Mouse (Mus musculus): ENCODE results near the gene Twnk. TPM values are rescaled to one million over a fixed set of nuclear protein-coding genes. Genes with fewer than 3 reads are reported as not detected.
"Not testable (repeated sequence)": the region's sequence is repeated elsewhere in the genome, so short reads cannot be mapped to it uniquely, and the experiment has no call there.

Gene Twnk
- total RNA-seq, 2 experiments from 2014 or later: 16.2 to 16.6 TPM

DNA sequence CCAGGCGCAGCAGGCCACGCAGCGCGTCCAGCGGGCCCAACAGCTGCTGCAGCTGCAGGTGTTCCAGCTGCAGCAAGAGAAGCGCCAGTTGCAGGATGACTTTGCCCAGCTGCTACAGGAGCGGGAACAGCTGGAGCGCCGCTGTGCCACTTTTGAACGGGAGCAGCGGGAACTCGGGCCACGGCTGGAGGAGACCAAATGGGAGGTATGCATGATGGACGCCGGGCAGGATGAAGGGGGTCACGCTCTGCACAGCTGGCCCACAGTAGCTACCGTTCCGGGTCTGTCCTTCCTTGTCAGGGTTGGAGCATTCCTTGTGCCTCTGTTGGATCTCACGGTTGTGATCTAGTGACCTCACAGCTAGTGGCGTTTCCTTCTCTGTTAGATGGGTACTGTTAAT is 19.3 kb downstream of the Twnk start:
- DNase-seq: no peak

DNA sequence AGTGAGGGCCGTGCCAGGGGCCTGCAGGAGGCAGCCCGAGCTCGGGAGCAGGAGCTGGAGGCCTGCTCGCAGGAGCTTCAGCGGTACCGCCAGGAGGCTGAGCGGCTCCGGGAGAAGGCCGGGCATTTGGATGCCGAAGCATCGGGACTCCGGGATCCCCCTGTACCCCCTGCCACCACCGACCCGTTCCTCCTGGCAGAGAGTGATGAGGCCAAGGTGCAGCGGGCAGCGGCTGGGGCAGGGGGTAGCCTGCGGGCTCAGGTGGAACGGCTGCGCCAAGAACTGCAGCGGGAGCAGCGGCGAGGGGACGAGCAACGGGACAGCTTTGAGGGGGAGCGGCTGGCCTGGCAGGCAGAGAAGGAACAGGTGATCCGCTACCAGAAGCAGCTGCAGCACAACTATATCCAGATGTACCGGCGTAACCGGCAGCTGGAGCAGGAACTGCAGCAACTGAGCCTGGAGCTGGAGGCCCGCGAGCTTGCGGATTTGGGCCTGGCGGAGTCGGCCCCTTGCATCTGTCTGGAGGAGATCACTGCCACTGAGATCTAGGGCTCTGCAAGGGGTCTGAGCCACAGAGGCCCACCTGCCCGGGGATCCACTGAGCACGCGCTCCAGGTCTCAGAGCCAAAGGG is 20.6 kb downstream of the Twnk start:
- DNase-seq: no peak

DNA sequence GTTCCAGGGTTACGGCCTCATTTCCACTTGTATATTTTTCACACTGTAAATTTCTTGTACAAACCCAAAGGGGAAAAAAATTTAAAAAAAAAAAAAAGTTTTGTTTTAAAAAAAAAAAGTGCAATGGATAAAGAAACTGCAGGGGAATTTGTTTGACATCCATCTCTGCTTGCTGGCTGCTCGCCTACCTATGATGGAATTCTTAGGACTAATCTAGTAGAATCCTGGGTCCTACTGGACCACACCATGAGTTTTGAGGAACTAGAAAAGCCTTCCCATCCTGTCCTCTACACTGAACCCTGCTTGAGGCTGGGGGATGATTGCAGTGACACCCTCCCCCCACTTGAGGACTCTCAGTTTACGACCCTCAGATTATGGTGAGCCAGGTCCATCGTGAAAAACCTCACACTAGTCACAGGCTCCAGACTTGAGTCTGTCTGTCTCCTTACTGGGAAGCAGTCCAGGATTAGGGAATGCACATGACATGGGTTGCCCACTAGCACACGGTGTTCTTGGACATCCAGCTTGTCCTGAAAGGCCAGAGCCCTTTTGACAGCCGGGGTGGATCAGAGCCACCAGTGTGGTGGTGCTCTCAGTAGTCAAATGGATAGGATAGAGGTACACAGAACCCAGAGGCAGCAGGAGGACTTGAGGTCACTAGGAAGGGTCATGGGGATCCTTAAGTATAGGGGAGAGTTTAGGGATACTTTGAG is 21.7 kb downstream of the Twnk start:
- DNase-seq: peak; percentile 69

DNA sequence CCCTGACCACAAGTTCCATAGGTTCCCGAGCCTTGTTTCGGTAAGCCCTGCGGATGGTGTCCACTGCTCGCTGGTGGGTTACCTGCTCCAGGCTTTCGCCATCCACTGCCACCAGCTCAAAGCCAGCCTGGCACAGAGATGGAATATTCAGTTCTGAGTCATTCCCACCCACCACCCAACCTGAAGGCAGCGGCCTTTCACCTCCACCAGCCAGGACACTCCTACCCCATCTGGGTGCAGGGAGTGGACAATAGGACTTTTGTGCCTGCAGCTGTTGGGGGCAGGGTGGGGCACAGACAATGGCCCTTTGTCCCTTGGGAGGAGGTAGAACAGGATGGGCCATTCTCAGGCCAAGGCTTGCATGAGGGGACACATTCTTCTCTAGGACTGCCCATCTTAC is 22.4 kb downstream of the Twnk start:
- DNase-seq: no peak

DNA sequence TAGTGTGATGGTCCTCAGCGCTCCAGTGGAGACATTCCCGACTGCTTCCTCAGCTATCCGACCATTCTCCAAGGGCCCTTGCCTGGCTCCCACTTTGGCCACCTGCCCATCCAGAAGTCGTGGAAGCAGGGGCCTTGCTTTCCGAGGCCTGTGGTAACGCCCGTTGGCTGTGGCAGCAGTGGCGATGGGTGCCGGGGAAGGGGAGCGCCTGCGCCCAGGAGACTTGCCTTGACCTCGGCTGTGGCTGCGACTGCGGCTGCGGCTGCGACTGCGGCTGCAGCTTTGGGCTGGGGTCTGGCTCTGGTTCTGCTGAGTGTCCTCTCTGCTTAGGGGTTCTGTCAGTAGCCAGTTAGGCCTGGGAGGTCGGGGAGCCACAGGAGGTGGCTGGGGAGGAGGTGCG is 23.3 kb downstream of the Twnk start:
- no peak for DNase-seq

DNA sequence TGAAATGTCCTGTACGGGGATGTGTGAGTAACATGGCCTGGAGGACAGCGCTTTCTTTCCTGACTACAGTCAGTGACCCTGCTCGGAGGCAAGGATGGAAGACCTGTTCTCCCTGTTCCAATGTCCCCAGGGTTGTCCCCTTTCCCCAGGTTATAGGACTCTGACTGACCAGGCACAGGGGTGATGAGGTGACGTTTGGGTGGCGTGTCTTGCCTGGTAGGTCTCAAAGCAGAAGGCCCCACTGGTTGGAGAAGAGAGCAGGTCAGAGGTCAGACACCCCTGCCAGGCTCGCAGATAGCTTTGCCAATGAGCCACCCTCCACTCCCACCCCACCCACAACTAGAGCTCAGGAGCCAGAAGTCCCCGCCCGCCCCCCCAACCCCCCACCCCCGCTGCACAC is 24.1 kb downstream of the Twnk start:
- no peak for DNase-seq

DNA sequence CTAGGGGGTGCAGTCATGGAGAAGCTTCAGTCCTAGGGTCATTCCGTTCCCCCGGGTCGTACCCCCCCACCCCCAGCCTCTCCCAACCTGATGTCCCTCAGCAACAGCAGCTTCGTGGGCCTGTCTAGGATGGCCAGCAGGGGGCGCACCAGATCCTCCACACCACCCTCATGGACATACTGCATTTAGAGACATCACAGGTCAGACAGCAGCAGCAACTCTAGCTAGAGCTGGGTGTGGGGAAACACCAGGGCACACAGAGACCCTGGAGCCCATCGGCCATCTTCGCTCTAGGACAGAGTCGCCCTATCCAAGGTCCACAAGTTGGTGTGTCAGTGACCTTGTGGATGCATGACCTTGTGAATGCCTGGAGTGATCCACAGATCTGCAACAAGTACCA is 24.6 kb downstream of the Twnk start:
- DNase-seq: peak; percentile 58

DNA sequence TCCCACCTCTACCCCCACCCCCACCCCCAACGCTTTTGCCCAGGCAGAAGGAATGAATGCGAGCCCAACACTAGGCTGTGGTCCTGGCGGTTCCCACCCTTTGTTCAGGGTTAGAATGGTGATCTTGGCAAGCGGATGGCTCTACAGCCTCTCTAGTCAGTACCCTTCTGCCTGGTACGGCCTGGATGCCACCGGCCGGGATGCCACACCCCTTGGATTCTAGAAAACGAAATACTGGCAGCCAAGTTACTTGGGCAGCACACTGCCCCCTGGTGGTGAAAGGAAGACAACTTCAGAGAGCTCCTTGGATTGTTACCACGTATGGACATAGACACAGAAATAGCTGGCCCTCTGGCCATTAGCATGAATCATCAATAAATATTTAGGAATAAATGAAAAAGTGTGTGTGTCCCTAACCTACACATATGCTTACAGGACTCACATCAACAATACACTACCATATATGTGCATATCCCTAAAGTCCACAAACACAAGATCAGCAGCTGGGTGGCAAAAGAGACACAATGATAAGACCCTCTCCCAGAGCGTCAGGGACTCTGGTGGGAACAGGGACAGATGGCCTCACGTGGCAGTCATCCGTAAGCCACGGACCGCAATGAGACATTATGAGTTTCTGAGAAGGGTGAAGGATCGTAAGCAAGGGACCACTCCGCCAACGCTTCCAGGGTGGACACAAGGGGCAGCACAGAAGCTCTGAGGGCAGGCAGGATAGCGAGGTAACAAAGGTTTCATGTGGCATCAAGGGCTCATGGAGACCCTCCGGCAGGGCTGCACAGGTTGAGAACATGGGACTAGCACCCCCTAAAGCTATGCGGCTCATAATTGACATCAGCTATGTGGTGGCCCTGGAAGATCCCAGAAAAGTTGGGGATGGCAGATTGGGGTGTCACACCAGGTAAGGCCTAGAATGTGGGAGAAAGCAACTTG is 25.6 kb downstream of the Twnk start:
- peak; percentile 69 for DNase-seq

DNA sequence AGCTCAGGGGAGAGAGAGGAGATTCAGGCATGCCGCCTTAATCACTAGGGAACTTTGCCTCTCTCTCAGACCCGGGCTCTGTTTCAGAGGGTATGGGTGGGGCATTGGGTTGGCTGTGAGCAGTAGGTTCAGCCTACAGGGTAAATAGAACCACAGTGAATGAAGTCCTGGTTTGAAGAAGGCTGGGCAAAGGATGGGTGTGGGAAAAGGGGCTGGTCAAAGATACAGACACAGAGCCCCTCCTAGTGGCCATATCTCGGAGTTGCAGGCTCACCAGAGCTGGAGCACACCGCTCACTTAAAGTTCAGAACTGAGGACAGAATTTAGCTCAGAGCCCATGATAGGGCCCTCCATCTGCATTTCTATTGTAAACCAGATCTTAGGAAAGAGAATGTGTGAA is 26.3 kb downstream of the Twnk start:
- DNase-seq: peak; percentile 70

DNA sequence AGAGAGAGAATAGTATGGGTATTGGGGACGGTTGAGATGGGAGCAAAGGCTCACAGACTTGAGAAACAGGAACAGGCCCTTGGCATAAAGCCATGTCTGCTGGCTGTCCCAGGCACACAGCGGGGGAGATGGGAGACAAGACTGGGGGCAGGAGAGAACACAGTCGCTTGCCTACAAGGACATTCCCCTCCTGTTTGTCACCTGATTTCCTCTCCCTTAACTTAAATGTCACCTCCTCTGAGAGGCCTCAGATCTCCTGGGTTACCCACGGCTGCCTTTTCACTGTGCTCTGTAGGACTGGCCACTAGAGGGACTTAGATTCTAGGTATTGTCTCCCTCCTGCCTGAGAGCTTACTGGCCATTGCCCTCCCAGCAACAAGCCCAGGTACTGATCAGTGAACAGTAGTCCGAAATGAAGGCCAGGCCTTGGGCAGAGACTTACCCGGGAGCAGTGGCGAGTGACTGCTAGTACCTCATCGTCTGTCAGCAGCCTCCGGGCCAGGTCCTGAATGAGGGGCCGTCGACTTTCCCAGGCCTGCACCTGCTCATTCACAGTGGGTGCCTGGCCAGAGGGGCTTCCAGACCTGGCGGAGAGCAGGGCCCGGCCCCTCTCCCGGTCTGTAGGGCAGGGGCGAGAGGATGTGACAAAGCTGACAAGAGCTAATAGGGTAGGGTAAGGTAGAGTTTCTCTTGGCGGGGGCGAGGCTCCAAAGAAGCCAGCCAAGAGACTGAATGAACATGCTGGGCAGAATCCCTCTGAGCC is 27.3 kb downstream of the Twnk start:
- DNase-seq: no peak

DNA sequence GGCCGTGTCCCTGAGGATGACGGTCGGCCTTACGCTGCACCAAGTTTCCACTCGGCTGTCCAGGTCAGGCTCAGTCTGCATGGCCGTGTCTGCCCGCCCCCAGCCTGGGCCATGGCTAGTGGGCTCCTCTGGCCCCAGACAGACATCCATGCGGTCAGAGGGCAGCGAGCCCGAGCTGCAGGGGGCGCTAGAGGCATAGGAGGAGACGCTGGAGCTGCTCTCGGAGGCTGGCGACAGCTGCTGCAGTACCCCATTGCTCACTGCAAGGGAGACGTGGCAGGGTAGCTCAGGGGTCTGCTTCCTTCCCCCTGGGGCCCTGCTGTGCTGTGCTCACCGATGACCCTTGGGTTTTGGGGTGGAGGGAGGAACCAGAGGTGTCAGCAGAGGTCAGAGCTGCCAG is 31.4 kb downstream of the Twnk start:
- peak; percentile 66 for DNase-seq

DNA sequence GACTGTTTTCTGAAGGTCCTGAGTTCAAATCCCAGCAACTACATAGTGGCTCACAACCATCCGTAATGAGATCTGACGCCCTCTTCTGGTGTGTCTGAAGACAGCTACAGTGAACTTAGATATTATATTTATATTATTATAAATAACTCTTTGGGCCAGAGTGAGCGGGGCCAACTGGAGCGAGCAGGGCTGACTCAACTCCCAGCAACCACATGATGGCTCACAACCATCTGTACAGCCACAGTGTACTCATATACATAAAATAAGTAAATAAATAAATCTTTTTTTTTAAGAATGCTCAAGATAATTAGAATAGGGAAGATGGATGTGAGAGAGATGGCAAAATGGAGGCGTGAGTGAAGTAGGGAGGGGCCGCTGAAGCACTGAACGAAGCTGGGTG is 32.7 kb downstream of the Twnk start:
- not testable (repeated sequence) for DNase-seq

DNA sequence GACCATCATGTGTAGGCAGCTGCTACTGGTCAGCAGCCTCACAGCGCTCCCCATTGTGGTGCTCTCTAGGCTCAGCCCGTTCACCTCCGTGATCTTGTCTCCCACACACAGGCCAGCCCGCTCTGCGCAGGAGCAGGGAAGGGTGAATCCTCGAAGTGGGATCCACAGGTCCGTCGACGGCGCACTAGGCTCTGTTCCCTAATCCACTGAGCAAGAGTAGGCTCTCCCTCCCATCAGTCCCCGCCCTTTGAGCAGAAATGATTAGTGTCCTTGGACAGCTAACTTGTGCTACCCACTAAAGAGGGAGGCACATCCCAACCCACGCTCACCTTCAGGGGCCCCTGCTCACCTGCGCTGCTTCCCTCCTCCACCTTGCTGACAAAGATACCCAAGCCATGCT is 34.8 kb downstream of the Twnk start:
- DNase-seq: no peak

DNA sequence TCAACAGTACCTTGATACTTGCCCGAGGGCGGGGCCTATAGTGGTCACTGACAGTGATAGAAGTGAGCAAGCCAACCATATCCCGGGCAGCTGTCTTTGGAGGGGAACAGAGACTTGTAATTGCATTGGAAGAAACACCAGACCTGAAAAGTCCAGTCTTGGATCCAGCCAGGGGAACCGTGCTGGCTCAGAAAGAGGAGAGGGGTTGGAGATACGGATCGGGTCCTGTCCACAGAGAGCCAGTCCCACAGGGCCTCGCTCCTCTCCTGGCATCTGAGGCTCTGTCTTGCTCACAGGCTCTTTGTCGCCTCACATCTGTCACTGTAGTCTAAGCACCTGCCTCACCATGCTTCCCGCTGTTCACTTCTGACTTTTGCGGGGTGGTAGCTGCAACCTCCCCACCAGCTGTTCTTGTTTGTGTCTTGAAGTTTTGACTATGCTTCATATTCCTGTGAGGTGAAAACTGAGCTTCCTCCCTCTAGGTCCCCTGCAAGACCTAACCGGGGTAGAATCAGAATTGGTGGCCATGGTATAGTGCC is 39.0 kb downstream of the Twnk start:
- DNase-seq: no peak

DNA sequence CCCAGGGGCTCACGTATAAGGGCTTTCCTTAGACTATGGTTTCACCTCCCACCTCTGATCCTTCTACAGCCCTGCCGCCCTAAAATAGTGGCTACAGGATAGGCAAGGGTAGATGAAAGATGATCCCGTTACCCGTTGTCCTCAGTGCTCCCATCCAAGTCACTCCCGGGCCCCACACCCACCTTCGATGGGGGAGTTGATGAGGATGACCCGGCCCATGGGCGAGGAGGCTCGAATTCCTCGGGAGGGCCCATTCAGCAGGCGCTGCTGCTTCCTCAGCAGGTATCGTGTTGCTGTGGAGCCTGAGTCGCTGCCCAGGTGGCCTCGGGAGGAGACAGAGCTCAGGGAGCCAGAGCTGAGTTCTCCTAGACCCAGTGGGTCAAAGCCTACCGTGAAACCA is 39.8 kb downstream of the Twnk start:
- peak; percentile 80 for DNase-seq

DNA sequence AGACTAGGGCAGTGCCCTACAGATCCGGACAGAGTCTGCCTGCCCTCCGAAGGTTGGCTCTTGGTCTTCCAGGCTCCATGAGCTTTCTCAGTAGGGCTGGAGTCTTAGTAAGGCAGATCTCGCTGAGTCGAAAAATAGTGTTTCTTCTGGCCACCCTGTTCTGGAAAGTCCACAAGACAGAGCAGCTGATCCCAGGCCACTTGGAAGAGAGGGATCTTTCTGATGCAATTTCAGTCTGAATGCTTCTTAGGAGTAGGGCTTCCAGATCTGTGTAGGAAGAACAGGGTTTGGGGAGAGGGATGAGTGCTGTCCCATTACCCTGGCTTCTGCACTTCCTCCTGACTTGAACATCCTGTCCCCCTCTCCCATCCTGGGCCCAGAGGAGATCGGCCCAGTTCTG is 40.2 kb downstream of the Twnk start, which contains the start of gene Pdzd7:
TSS of gene Pdzd7 (minus strand) at position 67 of the 400 bp plus-strand sequence.
- DNase-seq: no peak

DNA sequence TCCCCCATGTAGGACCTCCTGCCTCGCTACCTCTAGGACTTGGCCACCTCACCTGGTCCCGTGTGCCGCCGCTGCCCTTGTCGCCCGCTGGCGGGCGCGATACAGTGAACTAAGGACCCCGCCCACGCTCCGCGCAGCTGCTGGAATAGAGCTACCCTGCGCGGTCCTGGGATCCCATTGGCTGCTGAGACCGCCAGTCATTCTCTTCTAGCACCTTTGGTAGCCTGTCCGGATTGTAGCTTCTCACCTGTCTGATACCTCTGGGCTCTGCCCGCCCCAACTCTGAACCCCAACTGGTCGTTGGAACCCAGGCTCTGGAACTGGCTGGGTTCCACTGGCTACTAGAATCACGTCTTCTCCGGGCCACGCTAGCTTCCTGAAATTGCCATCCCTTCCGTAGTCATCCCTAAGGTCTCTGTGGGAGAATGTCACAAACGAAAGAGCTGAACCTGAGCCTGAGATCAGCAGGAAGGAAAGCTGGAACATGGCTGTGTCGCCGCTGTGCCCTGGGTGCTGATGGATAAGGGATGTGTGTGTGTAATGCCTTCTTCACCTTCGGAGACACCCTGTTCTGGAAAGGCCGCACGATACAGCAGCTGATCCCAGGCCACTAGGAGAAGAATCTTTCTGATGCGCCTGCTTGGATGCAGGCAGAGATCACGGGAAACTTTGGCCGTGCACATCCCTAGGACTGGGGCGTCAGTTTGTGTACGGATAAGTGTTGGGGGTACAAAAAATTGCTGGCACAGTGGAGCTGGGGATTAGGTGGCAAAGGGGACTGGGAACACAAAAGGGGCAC is 41.3 kb downstream of the Twnk start:
- peak; percentile 85 for DNase-seq

DNA sequence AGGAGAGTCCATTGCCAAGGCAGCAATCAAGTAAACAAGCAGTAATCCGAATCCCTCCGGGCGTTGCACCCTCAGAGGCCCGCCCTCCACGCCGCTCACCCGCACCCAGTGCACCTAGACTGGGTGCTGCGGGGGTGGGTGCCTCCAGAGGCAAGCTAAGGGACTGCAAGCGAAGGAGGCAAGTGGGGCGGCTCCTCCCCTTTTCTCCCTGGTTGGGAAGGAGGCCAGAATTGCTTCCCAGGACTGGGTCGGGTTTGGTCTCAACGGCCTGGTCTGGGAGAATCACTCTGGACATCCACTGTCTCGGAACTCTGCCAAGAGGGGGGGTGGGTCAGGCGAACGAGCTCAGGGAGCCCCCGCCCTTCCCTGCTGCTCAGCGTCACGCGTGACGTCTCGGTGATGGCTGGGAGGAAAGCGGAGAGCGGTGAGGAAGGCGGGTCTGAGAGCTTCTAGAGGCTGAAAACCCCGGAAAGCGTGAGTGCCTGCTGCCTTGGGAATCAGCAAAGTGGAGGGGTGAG is 42.0 kb downstream of the Twnk start, which contains the start of gene Sfxn3:
TSS of gene Sfxn3 (plus strand) at position 87 of the 518 bp plus-strand sequence.
- peak; percentile 95 for DNase-seq

DNA sequence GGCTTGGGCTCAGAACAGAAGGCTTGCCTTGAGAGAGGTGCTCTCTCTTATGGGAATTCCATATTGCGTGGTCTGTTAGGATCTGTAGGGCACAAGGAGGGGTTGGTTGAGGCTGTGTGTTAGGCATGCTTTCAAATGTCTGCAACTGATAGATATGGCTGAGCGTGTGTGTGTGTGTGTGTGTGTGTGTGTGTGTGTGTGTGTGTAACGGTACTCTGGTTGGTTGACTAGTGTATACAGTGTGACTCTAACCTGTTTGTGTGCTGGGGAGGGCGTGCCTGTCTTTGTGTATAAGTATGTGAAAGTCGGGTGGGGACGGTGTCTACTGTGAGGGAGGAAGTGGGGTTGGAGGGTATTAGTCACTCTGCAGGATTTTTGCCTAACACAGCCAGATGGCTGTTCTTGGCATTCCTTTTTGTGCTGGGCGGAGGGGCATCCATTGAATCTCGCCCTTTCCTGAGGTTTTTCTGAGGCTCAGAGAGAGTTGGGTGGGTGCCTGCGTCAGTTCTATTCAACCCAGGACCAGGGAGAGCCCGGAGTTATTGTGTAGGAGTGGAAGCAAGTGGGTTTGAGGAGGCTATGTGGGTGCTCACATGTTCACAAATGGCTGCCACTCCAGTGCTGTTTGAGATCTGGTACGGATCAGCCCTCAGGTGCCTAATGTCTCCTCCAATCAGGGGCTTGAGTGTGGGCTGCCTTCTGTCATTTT is 42.6 kb downstream of the Twnk start:
- DNase-seq: peak; percentile 70

Measured in gastrocnemius, postnatal 25 days (tissue).